7 mouse cellular contexts compared by ENCODE assay signal in the genomic region with DNA sequence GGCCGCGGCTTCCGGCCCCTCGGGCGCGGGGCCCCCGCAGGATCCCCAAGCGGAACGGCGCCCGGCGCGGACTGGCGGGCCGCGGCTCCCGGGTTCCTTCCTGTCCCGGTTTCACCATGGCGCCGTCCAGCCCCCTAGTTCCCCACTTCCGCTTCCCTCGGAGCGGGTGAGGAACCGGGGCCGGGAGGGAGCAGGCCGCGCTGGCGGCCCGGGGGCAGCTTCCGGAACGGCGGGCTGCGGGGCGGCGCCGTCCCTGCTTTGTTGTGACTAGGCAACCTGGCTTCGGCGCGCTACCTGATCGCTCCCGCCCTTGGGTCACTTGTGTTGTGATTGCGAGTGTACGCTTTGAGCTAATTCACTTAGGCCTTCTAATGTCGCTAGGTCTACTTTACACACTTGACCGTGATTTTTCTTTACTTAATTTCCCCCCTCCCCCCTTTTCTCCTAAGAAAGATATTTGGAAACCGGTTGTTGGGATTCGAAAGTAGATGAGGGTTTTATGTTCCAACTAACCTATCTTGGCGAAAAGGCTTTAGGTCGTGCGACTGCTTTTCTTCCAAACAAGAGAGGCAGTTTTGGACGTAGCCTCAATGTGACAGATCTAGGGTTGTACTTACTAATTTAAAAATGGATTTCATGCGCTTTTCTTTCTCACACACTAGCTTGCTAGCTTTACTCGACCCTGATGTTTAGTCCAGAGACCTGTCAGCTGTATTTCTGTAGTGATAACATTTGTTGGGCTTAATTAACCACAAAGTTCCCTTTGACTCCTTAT. TPM values are rescaled to one million over a fixed set of nuclear protein-coding genes. Genes with fewer than 3 reads are reported as not detected.
DNase-seq lines count a peak whose midpoint lies in the region; ATAC-seq lines count a peak whose summit lies in the region.

No protein-coding gene starts in this region.

- H3K4me1 ChIP-seq in forebrain, embryonic 12.5 days: peaks cover 22% of the 10 kb centered on the region
- H3K4me1 ChIP-seq in hindbrain, embryonic 10.5 days (replicated peaks): peaks cover 20% of the 10 kb centered on the region

- peak overlapping the region; percentile 96 for H3K27ac ChIP-seq in forebrain, embryonic 12.5 days
- peak overlapping the region; percentile 98 for H3K27ac ChIP-seq in hindbrain, embryonic 10.5 days

- H3K27me3 ChIP-seq in forebrain, embryonic 12.5 days: no peaks in the 10 kb centered on the region
- no peaks in the 10 kb centered on the region for H3K27me3 ChIP-seq in hindbrain, embryonic 10.5 days (ENCODE audit: insufficient read depth, poor library complexity, severe bottlenecking)

- peak overlapping the region; percentile 96 for H3K4me3 ChIP-seq in forebrain, embryonic 12.5 days (replicated peaks)
- H3K4me3 ChIP-seq in hindbrain, embryonic 10.5 days: peak overlapping the region; percentile 87

- H3K36me3 ChIP-seq in forebrain, embryonic 12.5 days (replicated peaks): peaks cover 3% of the 10 kb centered on the region
- H3K36me3 ChIP-seq in hindbrain, embryonic 10.5 days: peaks cover 39% of the 10 kb centered on the region

- under 1% methylated on average over 53 of the region's 53 CpGs for WGBS in forebrain, embryonic 12.5 days
- under 1% methylated on average over 53 of the region's 53 CpGs for WGBS in hindbrain, embryonic 10.5 days

- peak overlapping the region; percentile 89 for H3K9ac ChIP-seq in forebrain, embryonic 12.5 days

- ATAC-seq in forebrain, embryonic 12.5 days (ENCODE audit: low FRiP score): peak; percentile 69; the same call in 1 of the 2 replicates
- peak; percentile 83 for ATAC-seq in megakaryocyte, adult 5-6 weeks (ENCODE audit: poor library complexity, severe bottlenecking)

- peak; percentile 43 for DNase-seq in ES-CJ7 (ENCODE audit: low read depth, low spot score)
- DNase-seq in adrenal gland, adult 8-10 months: peak; percentile 57
- DNase-seq in hindbrain, embryonic 10.5 days (ENCODE audit: low spot score): peak; percentile 68
- DNase-seq in layer of hippocampus, postnatal 10 days (ENCODE audit: low spot score in 2 of 2): peak; percentile 66 to 77
- peak; percentile 70 for DNase-seq in right cerebral cortex, postnatal 14 days

- H3K4me2 ChIP-seq in forebrain, embryonic 12.5 days: peak overlapping the region; percentile 87

- H3K9me3 ChIP-seq in forebrain, embryonic 12.5 days: no peaks in the 10 kb centered on the region
- H3K9me3 ChIP-seq in hindbrain, embryonic 10.5 days: no peaks in the 10 kb centered on the region

RNA-seq across cellular contexts. Expression of gene Papola, which starts 0.7 kb away (rescaled TPM):
- 100 to 1,000 TPM; 186 to 233 (median 219) TPM for total RNA-seq in adrenal gland, adult 8-10 months (2022)
- 326 and 334 TPM in 2 replicates for polyA plus RNA-seq in forebrain, embryonic 12.5 days (2016; fragmentation: Nextera tagmentation; extraction: Ambion mirVana)
- 268 and 286 TPM in 2 replicates for polyA plus RNA-seq in hindbrain, embryonic 10.5 days (2016; fragmentation: Nextera tagmentation; extraction: Ambion mirVana)
- 100 to 1,000 TPM; 131 to 149 TPM for total RNA-seq in layer of hippocampus, postnatal 10 days (2021)
- 218 and 251 TPM in 2 replicates for total RNA-seq in megakaryocyte, adult 5-6 weeks (2015)
- total RNA-seq in megakaryocyte, adult 5-6 weeks (2017): 129 and 148 TPM in 2 replicates

Comparison
In these comparisons a context has a peak if more than half of its experiments do, and no peak if none do; other contexts are left out.
1. Peak in every context shown above with its lines: DNase-seq, ATAC-seq, H3K4me3 ChIP-seq and H3K27ac ChIP-seq.